Comparison of ENCODE assay signal across 23 mouse cellular contexts in genomic region chr5:132270074-132270473, GRCm38 (mm10).
"Had no signal": no experiment of that assay in that cellular context is flagged by ENCODE, and none has a peak within 500 bp of the region (broad histone marks: within the 10 kb centered on the region; RNA-seq: fewer than 3 reads in every experiment).

No protein-coding gene starts in this region.

- H3K9ac ChIP-seq: heart, embryonic 13.5 days; heart, embryonic 15.5 days; hindbrain, embryonic 14.5 days; intestine, embryonic 15.5 days; limb, embryonic 13.5 days; limb, embryonic 15.5 days had no signal

- H3K36me3 ChIP-seq: heart, embryonic 13.5 days; heart, embryonic 15.5 days; intestine, embryonic 15.5 days; limb, embryonic 13.5 days; limb, embryonic 15.5 days had no signal

- ATAC-seq: hindbrain, embryonic 16.5 days; inflammation-experienced regulatory T-cells, adult 6 months; intestine, embryonic 15.5 days; intestine, postnatal 0 days had no signal

- DNase-seq: gastrocnemius, postnatal 14 days; gastrocnemius, postnatal 36 days; heart, adult 18-20 months; heart, postnatal 14 days; heart, postnatal 36 days; kidney, adult 18-20 months; kidney, adult 8-10 months; kidney, postnatal 10 days; kidney, postnatal 25 days; kidney, postnatal 4 days; layer of hippocampus, adult 9-11 months; layer of hippocampus, postnatal 36 days; left cerebral cortex, postnatal 4 days had no signal

- H3K4me3 ChIP-seq: heart, embryonic 13.5 days; heart, embryonic 15.5 days; intestine, embryonic 15.5 days; limb, embryonic 13.5 days; limb, embryonic 15.5 days had no signal

- H3K9me3 ChIP-seq: heart, embryonic 13.5 days; heart, embryonic 15.5 days; intestine, embryonic 15.5 days; limb, embryonic 13.5 days; limb, embryonic 15.5 days had no signal

- H3K27me3 ChIP-seq: heart, embryonic 13.5 days; heart, embryonic 15.5 days; intestine, embryonic 15.5 days; limb, embryonic 13.5 days; limb, embryonic 15.5 days had no signal

- H3K4me2 ChIP-seq: heart, embryonic 11.5 days; heart, embryonic 13.5 days; heart, embryonic 15.5 days; hindbrain, embryonic 14.5 days; intestine, embryonic 15.5 days; limb, embryonic 13.5 days; limb, embryonic 15.5 days had no signal

- H3K27ac ChIP-seq: heart, embryonic 13.5 days; heart, embryonic 15.5 days; hindbrain, embryonic 14.5 days; intestine, embryonic 15.5 days; limb, embryonic 13.5 days; limb, embryonic 15.5 days had no signal
